8 mouse cellular contexts compared by ENCODE assay signal in genomic region chr1:189495386-189496150, GRCm38 (mm10).
A peak's percentile ranks its signal among the peaks of the same experiment; 100 is the strongest.
DNase-seq lines count a peak whose midpoint lies in the region; ATAC-seq lines count a peak whose summit lies in the region.

No protein-coding gene starts in this region.

- ATAC-seq in heart, embryonic 15.5 days (replicated peaks; ENCODE audit: insufficient number of reproducible peaks, insufficient read depth, low FRiP score, low read depth) = 0 out of 2 replicates have a peak, but pooled peaks have one; percentile 47
- ATAC-seq in hindbrain, embryonic 16.5 days = no peak

- H3K9ac ChIP-seq in heart, embryonic 15.5 days = no peak overlapping the region
- H3K9ac ChIP-seq in hindbrain, embryonic 16.5 days (ENCODE audit: low read depth, low read length) = no peak overlapping the region

- H3K9me3 ChIP-seq in heart, embryonic 10.5 days = no peaks in the 10 kb centered on the region
- no peaks in the 10 kb centered on the region for H3K9me3 ChIP-seq in heart, embryonic 15.5 days (replicated peaks)
- H3K9me3 ChIP-seq in hindbrain, embryonic 16.5 days (ENCODE audit: control insufficient read depth, low read length) = no peaks in the 10 kb centered on the region

- WGBS in heart, embryonic 10.5 days = 63% methylated on average over 11 of the region's 11 CpGs
- WGBS in heart, embryonic 15.5 days = 61% methylated on average over 11 of the region's 11 CpGs
- 81% methylated on average over 11 of the region's 11 CpGs for WGBS in hindbrain, embryonic 16.5 days

- peak; percentile 98 for DNase-seq in heart, adult 11 months
- DNase-seq in heart, embryonic 10.5 days (ENCODE audit: low spot score) = no peak
- DNase-seq in kidney, postnatal 4 days = peak; percentile 38 to 61
- peak; percentile 25 for DNase-seq in mesoderm, embryonic 11.5 days (ENCODE audit: low read depth, low spot score)
- no peak for DNase-seq in spleen, adult 12 weeks (ENCODE audit: low spot score)
- no peak for DNase-seq in spleen, postnatal 10 days (ENCODE audit: low spot score in 2 of 2)

- no peaks in the 10 kb centered on the region for H3K27me3 ChIP-seq in heart, embryonic 10.5 days (ENCODE audit: insufficient read depth, poor library complexity, severe bottlenecking)
- no peaks in the 10 kb centered on the region for H3K27me3 ChIP-seq in heart, embryonic 15.5 days
- no peaks in the 10 kb centered on the region for H3K27me3 ChIP-seq in hindbrain, embryonic 16.5 days (replicated peaks; ENCODE audit: control insufficient read depth, insufficient read depth, low read length)

- H3K4me2 ChIP-seq in heart, embryonic 15.5 days = no peak overlapping the region
- no peak overlapping the region for H3K4me2 ChIP-seq in hindbrain, embryonic 16.5 days (ENCODE audit: low read length)

- H3K4me3 ChIP-seq in heart, embryonic 10.5 days = no peak overlapping the region
- no peak overlapping the region for H3K4me3 ChIP-seq in heart, embryonic 15.5 days
- no peak overlapping the region for H3K4me3 ChIP-seq in hindbrain, embryonic 16.5 days (ENCODE audit: low read length)

- H3K27ac ChIP-seq in heart, embryonic 10.5 days = no peak overlapping the region
- H3K27ac ChIP-seq in heart, embryonic 15.5 days = no peak overlapping the region
- no peak overlapping the region for H3K27ac ChIP-seq in hindbrain, embryonic 16.5 days (ENCODE audit: low read depth, low read length)

- 0 out of 2 replicates have a peak, but pooled peaks cover 6% of the 10 kb centered on the region for H3K4me1 ChIP-seq in heart, embryonic 10.5 days
- H3K4me1 ChIP-seq in heart, embryonic 15.5 days (replicated peaks) = no peaks in the 10 kb centered on the region
- H3K4me1 ChIP-seq in hindbrain, embryonic 16.5 days (ENCODE audit: control insufficient read depth, insufficient read depth, low read depth, low read length) = no peaks in the 10 kb centered on the region; the same call in 1 of the 2 replicates

- no peaks in the 10 kb centered on the region for H3K36me3 ChIP-seq in heart, embryonic 10.5 days
- no peaks in the 10 kb centered on the region for H3K36me3 ChIP-seq in heart, embryonic 15.5 days
- H3K36me3 ChIP-seq in hindbrain, embryonic 16.5 days (ENCODE audit: control insufficient read depth, insufficient read depth, low read length) = no peaks in the 10 kb centered on the region

Comparison
In these comparisons a context has a peak if more than half of its experiments do, and no peak if none do; other contexts are left out.
1. DNase-seq: peak in heart, adult 11 months (single experiment), kidney, postnatal 4 days (2 of 2) and mesoderm, embryonic 11.5 days (single experiment); none in heart, embryonic 10.5 days (single experiment), spleen, adult 12 weeks (single experiment) and spleen, postnatal 10 days (0 of 2).